Mouse (Mus musculus): Measurements from ENCODE around the gene Rtl5. TPM values are rescaled to one million over a fixed set of nuclear protein-coding genes. Genes with fewer than 3 reads are reported as not detected.
A peak's percentile ranks its signal among the peaks of the same experiment; 100 is the strongest.

Rtl5 gene
- total and polyA plus RNA-seq, 2 experiments: 0.74 to 0.97 TPM

- peak; percentile 15 for DNase-seq (ENCODE audit: extremely low read depth, low read depth, low spot score)
These were observed 10.2 kb downstream of the Rtl5 start for GRCm38 (mm10) chrX:102060891-102061290.

GRCm38 (mm10) chrX:102060243-102060642 is 10.9 kb downstream of the Rtl5 start:
- TF ChIP-seq CTCF (IDR thresholded peaks at IDR 0.05; ENCODE audit: low read depth, low read length) (no peak), POLR2A (IDR thresholded peaks at IDR 0.05; ENCODE audit: extremely low read depth, insufficient read depth, low read length) (no peak)
- Histone ChIP-seq H3K36me3 (ENCODE audit: control insufficient read depth, insufficient read depth, low read length) (no peaks in the 10 kb centered on the region), H3K27me3 (ENCODE audit: control insufficient read depth, insufficient read depth, low read length) (no peaks in the 10 kb centered on the region), H3K27ac (replicated peaks; ENCODE audit: insufficient read depth, low read depth, low read length) (no peak overlapping the region), H3K9ac (ENCODE audit: low read depth, low read length) (no peak overlapping the region), H3K4me1 (ENCODE audit: control insufficient read depth, insufficient read depth, low read length) (no peaks in the 10 kb centered on the region; the same call in 1 of the 2 replicates), H3K79me2 (ENCODE audit: control insufficient read depth, insufficient read depth, low read length) (no peaks in the 10 kb centered on the region), H3K4me3 (ENCODE audit: insufficient read depth, low read depth, low read length) (no peak overlapping the region)
- 82% methylated on average over 5 of the region's 5 CpGs for WGBS
- DNase-seq (ENCODE audit: extremely low read depth, low read depth, low spot score): no peak

More at GRCm38 (mm10) chrX:102060891-102061290, 10.2 kb downstream of the Rtl5 start:
- no peaks in the 10 kb centered on the region for H3K27me3 ChIP-seq (ENCODE audit: control insufficient read depth, insufficient read depth, low read length)
- H3K4me1 ChIP-seq (ENCODE audit: control insufficient read depth, insufficient read depth, low read length): no peaks in the 10 kb centered on the region; the same call in 1 of the 2 replicates
- H3K36me3 ChIP-seq (ENCODE audit: control insufficient read depth, insufficient read depth, low read length): no peaks in the 10 kb centered on the region
- no peak overlapping the region for H3K4me3 ChIP-seq (ENCODE audit: insufficient read depth, low read depth, low read length)
- no peak overlapping the region for H3K9ac ChIP-seq (ENCODE audit: low read depth, low read length)
- H3K79me2 ChIP-seq (ENCODE audit: control insufficient read depth, insufficient read depth, low read length): no peaks in the 10 kb centered on the region
- no peak overlapping the region for H3K27ac ChIP-seq (replicated peaks; ENCODE audit: insufficient read depth, low read depth, low read length)
- WGBS: 44% methylated on average over 2 of the region's 2 CpGs
- TF ChIP-seq POLR2A (IDR thresholded peaks at IDR 0.05; ENCODE audit: extremely low read depth, insufficient read depth, low read length) (no peak), CTCF (IDR thresholded peaks at IDR 0.05; ENCODE audit: low read depth, low read length) (no peak)

GRCm38 (mm10) chrX:102059437-102059836 is 11.7 kb downstream of the Rtl5 start:
- WGBS: 53% methylated on average over 9 of the region's 9 CpGs
- no peaks in the 10 kb centered on the region for H3K36me3 ChIP-seq (ENCODE audit: control insufficient read depth, insufficient read depth, low read length)
- no peak overlapping the region for H3K4me3 ChIP-seq (ENCODE audit: insufficient read depth, low read depth, low read length)
- TF ChIP-seq POLR2A (IDR thresholded peaks at IDR 0.05; ENCODE audit: extremely low read depth, insufficient read depth, low read length) (no peak), CTCF (IDR thresholded peaks at IDR 0.05; ENCODE audit: low read depth, low read length) (peak; percentile 43; the same call in 1 of the 2 replicates)
- no peak overlapping the region for H3K9ac ChIP-seq (ENCODE audit: low read depth, low read length)
- H3K27ac ChIP-seq (replicated peaks; ENCODE audit: insufficient read depth, low read depth, low read length): no peak overlapping the region
- no peaks in the 10 kb centered on the region for H3K27me3 ChIP-seq (ENCODE audit: control insufficient read depth, insufficient read depth, low read length)
- no peaks in the 10 kb centered on the region for H3K79me2 ChIP-seq (ENCODE audit: control insufficient read depth, insufficient read depth, low read length)
- DNase-seq (ENCODE audit: extremely low read depth, low read depth, low spot score): peak; percentile 27
- H3K4me1 ChIP-seq (ENCODE audit: control insufficient read depth, insufficient read depth, low read length): no peaks in the 10 kb centered on the region; the same call in 1 of the 2 replicates

- Histone ChIP-seq H3K4me1 (ENCODE audit: control insufficient read depth, insufficient read depth, low read length) (no peaks in the 10 kb centered on the region), H3K27ac (replicated peaks; ENCODE audit: insufficient read depth, low read depth, low read length) (no peak overlapping the region), H3K36me3 (ENCODE audit: control insufficient read depth, insufficient read depth, low read length) (no peaks in the 10 kb centered on the region), H3K4me3 (ENCODE audit: insufficient read depth, low read depth, low read length) (no peak overlapping the region), H3K27me3 (ENCODE audit: control insufficient read depth, insufficient read depth, low read length) (no peaks in the 10 kb centered on the region), H3K9ac (ENCODE audit: low read depth, low read length) (no peak overlapping the region), H3K79me2 (ENCODE audit: control insufficient read depth, insufficient read depth, low read length) (no peaks in the 10 kb centered on the region)
- no peak for TF ChIP-seq CTCF (IDR thresholded peaks at IDR 0.05; ENCODE audit: low read depth, low read length)
- TF ChIP-seq POLR2A (IDR thresholded peaks at IDR 0.05; ENCODE audit: extremely low read depth, insufficient read depth, low read length): no peak
- 90% methylated on average over 4 of the region's 4 CpGs for WGBS
- DNase-seq (ENCODE audit: extremely low read depth, low read depth, low spot score): no peak
These were observed 17.1 kb downstream of the Rtl5 start for GRCm38 (mm10) chrX:102054009-102054408.

- no peak overlapping the region for H3K9ac ChIP-seq (ENCODE audit: low read depth, low read length)
- no peak for DNase-seq (ENCODE audit: extremely low read depth, low read depth, low spot score)
These were observed 17.7 kb downstream of the Rtl5 start for GRCm38 (mm10) chrX:102053371-102053770.

GRCm38 (mm10) chrX:102051225-102051624 is 19.9 kb downstream of the Rtl5 start:
- H3K27me3 ChIP-seq (ENCODE audit: control insufficient read depth, insufficient read depth, low read length): no peaks in the 10 kb centered on the region
- H3K79me2 ChIP-seq (ENCODE audit: control insufficient read depth, insufficient read depth, low read length): no peaks in the 10 kb centered on the region
- TF ChIP-seq POLR2A (IDR thresholded peaks at IDR 0.05; ENCODE audit: extremely low read depth, insufficient read depth, low read length): no peak
- no peaks in the 10 kb centered on the region for H3K4me1 ChIP-seq (ENCODE audit: control insufficient read depth, insufficient read depth, low read length)
- no peak for DNase-seq (ENCODE audit: extremely low read depth, low read depth, low spot score)
- H3K9ac ChIP-seq (ENCODE audit: low read depth, low read length): no peak overlapping the region
- no peak overlapping the region for H3K27ac ChIP-seq (replicated peaks; ENCODE audit: insufficient read depth, low read depth, low read length)
- WGBS: 69% methylated on average over 4 of the region's 4 CpGs
- no peaks in the 10 kb centered on the region for H3K36me3 ChIP-seq (ENCODE audit: control insufficient read depth, insufficient read depth, low read length)
- no peak overlapping the region for H3K4me3 ChIP-seq (ENCODE audit: insufficient read depth, low read depth, low read length)

More at GRCm38 (mm10) chrX:102053371-102053770, 17.7 kb downstream of the Rtl5 start:
- no peak overlapping the region for H3K4me3 ChIP-seq (ENCODE audit: insufficient read depth, low read depth, low read length)
- no peaks in the 10 kb centered on the region for H3K4me1 ChIP-seq (ENCODE audit: control insufficient read depth, insufficient read depth, low read length)
- H3K27ac ChIP-seq (replicated peaks; ENCODE audit: insufficient read depth, low read depth, low read length): no peak overlapping the region
- WGBS: 89% methylated on average over 2 of the region's 2 CpGs
- no peaks in the 10 kb centered on the region for H3K36me3 ChIP-seq (ENCODE audit: control insufficient read depth, insufficient read depth, low read length)
- TF ChIP-seq POLR2A (IDR thresholded peaks at IDR 0.05; ENCODE audit: extremely low read depth, insufficient read depth, low read length) (no peak), CTCF (IDR thresholded peaks at IDR 0.05; ENCODE audit: low read depth, low read length) (no peak)
- no peaks in the 10 kb centered on the region for H3K79me2 ChIP-seq (ENCODE audit: control insufficient read depth, insufficient read depth, low read length)
- H3K27me3 ChIP-seq (ENCODE audit: control insufficient read depth, insufficient read depth, low read length): no peaks in the 10 kb centered on the region
